Mouse (Mus musculus) cerebellum, adult (tissue): ENCODE measurements at regions not wholly inside any gene's neighbourhood (a gene's known extent, or its start where the extent isn't known, plus 50 kb on each side); places are given as distances from the start of the nearest gene placed in this dataset.

Experiments
- ATAC-seq: cut with Nextera tagmentation; 2 replicates; pipeline ENCODE4 v1.9.2; 2017; ENCODE audit warnings: mild to moderate bottlenecking, moderate library complexity, mixed read lengths; ENCODE audit not compliant: insufficient number of reproducible peaks, low FRiP score, low TSS enrichment

DNA sequence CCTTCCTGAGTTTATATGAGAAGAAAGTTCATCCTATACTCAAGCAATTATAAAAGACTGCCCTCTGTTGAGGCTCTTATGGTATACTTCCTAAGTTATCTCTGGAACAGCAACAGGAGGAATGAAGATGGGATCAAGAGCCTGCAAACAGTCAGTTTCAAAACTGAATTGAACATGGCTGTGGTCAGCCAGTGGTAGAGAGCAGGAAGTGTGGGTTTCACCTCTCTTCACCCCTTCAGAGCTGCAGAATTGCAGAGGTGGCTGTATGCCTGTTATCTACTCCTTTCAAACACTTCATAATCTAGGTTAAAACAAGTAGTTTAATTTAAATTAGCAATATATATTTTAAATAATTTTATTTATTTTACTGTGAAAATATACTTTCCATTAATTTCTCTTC lies 854.8 kb upstream of the Sel1l start:
- no peak for ATAC-seq

DNA sequence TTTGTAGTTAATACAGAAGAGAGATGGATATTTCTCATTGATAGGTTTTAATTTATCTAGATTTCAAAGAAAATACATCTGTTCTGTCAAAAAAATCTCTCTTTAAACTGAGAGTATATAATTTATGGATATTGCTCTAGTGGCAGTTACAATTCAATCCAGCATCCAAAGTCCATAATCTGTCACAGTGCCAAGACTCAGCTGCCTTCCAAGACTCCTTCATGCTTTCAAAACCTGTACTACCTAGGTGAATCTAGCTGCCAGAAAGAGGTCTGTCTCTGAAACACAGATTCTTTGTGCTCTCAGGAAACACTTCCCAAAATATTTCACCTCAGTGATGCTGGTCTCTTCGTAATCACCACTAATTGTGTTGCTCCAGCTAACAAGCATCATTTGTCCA lies 844.0 kb upstream of the Sel1l start:
- no peak for ATAC-seq

DNA sequence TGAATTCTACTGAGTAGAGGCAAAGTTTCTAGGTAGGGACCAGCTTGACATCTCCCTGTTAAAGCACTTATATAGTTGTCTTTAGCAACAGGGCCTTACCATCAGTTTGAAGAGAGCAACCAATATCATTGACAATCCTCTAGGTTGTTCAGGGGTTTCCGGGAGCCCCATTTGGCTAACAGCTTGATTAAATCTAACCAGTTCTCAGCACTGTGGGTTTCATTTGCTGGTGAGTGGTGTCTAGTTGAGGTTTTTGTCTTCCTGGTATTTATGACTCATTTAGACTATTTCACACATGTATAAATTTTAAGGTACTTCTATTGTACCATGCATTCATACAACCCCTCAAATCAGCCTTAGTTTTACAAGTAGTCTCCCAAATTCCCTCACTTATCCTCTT lies 823.4 kb upstream of the Sel1l start:
- ATAC-seq = no peak

GRCm38 (mm10) chr12:92646634-92647033 lies 797.7 kb upstream of the Sel1l start:
- no peak for ATAC-seq

DNA sequence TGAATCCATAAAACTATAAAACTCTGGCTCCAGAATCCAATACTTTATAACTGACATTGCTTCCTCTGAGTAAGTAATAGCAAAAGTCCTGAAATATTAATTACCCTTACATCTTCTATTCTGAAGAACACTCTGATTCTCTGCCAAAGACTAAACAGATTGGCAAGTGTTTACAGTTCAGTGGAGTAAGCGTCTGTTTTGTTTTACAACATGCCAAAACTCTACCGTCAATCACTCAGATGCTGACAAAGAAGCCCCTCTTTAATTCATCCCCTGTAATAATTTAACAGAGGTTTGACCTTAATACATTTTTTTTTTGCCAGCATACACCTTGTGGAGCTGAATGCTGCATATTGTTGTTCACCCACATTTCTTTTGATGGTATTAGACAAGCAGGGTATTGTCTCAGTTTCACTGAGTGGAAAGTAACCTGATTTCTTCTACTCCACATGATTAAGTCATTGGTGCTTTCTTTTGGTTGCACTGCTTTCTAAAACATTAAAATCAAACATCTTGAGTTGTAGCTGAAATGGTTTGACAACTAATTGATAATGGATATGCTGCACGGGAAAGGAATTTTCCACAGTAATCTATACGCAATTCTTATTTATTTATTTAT lies 796.2 kb upstream of the Sel1l start:
- ATAC-seq = no peak

DNA sequence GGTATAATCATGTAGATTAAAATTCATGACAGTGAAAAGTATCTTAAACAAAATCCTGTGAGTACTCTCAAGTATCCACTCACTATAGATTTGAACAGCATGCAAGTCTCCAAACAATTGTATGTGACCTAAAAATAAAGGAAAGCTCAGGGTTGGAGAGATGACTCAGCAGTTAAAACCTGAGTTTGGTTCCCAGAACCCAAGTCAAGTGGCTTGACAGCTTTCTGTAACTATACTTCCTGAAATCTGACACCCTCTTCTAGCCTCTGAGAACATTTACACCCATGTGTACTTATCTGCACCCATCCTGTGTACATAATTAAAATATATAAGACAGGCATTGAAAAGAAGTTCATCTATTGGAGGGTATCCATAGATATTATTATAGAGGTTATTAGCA lies 770.2 kb upstream of the Sel1l start:
- no peak for ATAC-seq

DNA sequence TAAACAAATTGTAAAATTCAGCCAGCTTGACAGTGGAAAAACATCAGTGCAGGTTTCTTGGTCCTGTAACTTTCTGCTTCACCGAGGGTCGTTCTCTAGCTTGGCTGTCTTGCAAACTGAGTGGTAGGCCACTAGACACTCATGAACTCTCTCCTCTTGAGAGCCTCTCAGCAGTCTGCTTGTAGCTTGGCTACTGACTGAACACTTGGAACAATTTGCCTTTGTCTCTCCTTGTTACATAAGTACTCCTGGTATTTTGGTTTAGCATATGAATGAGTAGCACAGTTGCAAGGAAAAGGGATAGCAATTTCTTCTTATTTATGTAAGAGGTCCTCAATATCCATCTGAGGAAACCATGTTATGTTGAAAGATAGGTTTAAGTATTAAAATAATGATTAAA lies 769.6 kb upstream of the Sel1l start:
- ATAC-seq = no peak

DNA sequence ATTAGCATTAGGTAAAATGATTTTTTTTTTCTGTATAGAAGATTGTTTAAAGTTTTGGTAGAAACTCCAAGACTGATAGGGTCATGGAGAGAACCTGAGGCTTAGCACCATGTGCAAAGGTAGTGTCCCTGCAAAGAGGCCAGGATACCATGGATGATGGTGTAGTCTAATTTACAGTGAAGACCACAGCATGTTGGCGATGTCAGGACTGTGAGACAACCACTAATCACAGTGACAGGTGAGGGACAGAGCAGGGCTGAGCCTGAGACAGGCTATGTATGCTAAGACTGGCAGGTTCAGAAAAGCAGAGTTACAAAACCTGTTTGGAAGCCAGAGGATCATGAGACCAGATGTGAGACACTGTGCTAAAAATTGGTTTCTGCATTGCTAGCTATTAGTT lies 752.7 kb upstream of the Sel1l start:
- no peak for ATAC-seq

DNA sequence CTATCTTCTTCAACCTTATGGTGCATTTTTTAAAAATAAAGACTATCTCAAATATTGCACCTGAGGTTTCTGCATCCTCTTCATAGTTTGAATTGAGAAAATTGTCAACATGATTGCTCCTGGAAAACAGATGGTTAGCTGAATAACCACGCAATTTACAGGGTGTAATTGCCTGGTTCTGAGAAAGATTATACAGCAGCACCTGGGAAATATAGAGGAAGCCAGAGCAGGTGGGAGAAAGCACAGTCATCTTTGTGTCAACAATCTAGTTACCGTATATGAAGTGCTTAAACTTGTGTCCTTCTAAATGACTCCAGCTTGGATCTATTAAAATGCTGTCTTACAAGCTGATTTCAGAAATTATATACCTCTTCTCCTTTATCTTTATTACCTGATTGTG lies 740.8 kb upstream of the Sel1l start:
- ATAC-seq = no peak

GRCm38 (mm10) chr12:92589305-92589704 lies 740.3 kb upstream of the Sel1l start:
- peak; percentile 31; the same call in 1 of the 2 replicates for ATAC-seq

DNA sequence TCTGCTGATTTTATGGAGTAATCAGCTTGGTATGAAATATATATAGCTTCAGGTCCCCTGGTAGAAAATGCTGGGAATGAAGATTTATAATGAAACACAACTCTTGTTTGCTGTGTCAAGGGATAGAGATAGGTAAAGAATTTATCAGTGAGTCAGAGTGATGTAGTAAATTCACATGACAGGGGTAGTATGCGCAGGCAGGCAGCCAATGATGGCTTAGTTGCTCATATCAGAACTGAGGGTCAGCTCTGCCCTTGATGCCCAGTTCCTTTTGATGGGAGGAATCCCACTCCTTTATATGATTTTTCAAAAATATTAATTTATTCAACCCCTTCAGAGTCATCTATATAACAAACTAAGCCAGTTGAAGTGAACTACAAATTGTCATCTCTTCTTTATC lies 729.6 kb upstream of the Sel1l start:
- ATAC-seq = no peak
